Mouse (Mus musculus): ENCODE data around the gene Ube2v1. TPM values are rescaled to one million over a fixed set of nuclear protein-coding genes. Genes with fewer than 3 reads are reported as not detected.
"Not testable (repeated sequence)": the region's sequence is repeated elsewhere in the genome, so short reads cannot be mapped to it uniquely, and the experiment has no call there.

Gene Ube2v1
- total RNA-seq, 2 experiments from 2014 or later = 93.8 to 102 TPM

DNA sequence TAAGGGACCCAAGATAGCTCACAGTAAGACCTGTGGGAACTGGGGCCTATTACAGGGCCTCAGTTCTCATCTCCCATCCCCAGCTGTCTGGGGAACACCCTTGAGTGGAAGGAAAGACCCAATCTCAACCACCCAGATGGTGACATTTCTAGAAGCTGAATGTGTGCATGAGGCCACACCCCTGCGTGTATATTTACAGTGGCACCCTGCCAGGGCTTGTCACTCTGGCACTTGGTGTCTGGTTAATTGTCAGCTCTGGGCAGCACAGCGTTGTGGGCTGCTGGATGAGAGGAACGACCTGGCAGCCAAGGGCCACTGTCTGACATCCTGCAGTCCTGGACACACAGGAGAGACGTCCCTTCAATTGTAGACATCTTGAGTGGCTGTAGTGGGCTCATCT lies 3.0 kb downstream of the Ube2v1 start:
- intact Hi-C loops (cut with DNase I) = no loop called here
- peak; percentile 35 to 44 for DNase-seq

DNA sequence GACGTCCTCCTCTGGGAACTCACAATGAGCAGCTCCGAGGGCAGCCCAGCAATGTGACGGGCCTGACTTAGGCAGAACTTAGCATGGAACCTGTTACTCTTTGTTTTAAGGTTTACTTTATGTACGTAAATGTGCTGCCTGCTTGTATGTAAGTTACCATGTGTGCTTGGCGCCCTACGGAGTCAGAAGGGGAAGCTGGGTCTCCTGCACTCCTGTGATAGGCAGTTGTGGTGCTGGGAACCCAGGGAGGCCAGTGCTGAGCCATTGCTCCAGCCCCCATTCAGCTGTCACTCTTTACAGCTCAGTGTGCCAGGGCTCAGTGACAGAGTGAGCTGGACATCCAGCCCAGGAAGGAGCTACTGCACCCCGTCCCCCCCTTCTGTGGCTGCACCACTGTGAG lies 4.9 kb downstream of the Ube2v1 start:
- intact Hi-C loops (cut with DNase I) = no loop called here

GRCm38 (mm10) chr2:167625670-167626069 lies 6.2 kb downstream of the Ube2v1 start:
- intact Hi-C loops (cut with DNase I) = no loop called here
- DNase-seq = no peak

More for the DNA sequence above, 4.9 kb downstream of the Ube2v1 start:
- DNase-seq = no peak

DNA sequence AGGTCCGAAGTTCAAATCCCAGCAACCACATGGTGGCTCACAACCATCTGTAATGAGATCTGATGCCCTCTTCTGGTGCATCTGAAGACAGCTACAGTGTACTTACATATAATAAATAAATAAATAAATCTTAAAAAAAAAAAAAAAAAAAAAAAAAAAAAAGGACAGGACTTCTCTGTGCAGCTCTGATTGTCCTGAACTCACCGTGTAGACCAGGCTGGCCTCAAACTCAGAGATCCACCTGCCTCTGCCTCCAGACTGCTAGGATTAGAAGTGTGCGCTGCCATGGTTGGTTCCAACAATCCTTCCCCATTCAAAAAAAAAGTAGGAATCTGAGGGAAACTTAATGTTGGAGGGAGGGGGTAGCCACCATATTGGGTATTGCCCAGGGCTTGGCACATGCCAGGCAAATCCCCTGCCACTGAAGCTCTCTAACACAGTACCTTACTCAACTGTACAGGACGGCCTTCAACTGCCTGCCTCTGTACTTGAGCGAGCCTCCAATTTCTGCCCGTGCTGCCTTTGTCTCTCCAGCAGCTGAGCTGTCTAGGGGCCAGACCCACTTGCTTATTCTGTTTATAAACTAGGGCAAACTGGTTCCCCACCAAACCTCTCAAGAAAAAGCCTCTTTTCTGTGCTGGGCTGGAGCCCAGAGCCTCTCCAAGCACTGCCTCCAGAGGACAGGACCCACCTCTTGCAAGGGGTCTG lies 7.4 kb downstream of the Ube2v1 start:
- no peak for DNase-seq
- intact Hi-C loops (cut with DNase I) = no loop called here

GRCm38 (mm10) chr2:167622965-167623364 lies 8.9 kb downstream of the Ube2v1 start:
- intact Hi-C loops (cut with DNase I) = no loop called here
- DNase-seq = no peak

DNA sequence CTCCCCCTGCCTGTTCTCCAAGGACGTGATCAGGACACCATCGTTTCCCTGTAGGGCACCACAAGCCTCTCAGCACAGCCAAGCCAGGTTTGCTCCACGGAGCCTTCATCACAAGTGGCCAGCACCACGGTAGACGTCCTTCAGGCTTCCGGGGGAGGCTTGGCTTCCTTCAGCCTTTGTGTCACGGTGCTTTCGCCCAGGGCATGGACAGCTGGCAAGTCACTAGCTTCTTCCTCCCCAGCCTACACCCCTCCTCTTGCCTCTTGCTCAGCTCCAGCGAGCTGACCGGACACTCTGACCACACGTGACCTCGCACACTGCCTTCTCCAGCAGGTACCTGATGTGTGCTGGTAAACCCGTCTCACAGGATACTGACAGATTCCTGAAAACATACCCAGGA lies 9.5 kb downstream of the Ube2v1 start:
- no peak for DNase-seq
- intact Hi-C loops (cut with DNase I) = no loop called here

- intact Hi-C loops (cut with DNase I) = no loop called here
Observed at GRCm38 (mm10) chr2:167621255-167622087, 10.4 kb downstream of the Ube2v1 start.

DNA sequence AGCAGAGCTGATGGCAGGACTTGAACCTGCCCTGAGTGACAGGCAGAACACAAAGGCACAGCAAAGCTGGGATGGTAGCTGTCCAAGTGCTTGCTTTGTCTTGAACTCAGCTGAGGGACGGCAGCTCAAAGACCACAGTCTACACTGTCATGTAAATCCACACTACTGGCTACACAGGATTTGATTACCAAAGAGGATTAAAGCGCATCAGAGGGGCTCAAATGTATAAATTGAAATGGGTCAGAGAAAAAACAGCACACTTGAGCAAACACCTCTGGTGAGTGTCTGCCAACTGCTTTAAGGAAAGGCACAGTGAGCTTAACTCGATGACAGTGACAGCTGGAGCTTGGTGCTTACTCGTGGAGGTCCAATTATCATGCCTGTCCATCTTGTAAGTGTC lies 14.4 kb downstream of the Ube2v1 start:
- intact Hi-C loops (cut with DNase I) = no loop called here
- DNase-seq = no peak

More at GRCm38 (mm10) chr2:167621255-167622087, 10.4 kb downstream of the Ube2v1 start:
- DNase-seq = no peak

- intact Hi-C loops (cut with DNase I) = no loop called here
- no peak for DNase-seq
Observed at GRCm38 (mm10) chr2:167617034-167617433, 14.9 kb downstream of the Ube2v1 start.

DNA sequence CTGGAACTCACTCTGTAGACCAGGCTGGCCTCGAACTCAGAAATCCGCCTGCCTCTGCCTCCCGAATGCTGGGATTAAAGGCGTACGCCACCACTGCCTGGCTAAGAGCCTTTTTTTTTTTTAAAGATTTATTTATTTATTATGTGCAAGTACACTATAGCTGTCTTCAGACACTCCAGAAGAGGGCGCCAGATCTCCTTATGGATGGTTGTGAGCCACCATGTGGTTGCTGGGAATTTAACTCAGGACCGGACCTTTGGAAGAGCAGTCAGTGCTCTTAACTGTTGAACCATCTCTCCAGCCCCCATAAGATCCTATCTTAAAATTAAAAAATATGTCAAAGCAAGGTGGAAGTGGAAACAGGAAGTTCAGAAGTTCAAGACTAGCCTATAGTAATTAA lies 18.6 kb downstream of the Ube2v1 start:
- intact Hi-C loops (cut with DNase I); DNase-seq: not testable (repeated sequence)

GRCm38 (mm10) chr2:167612122-167612521 lies 19.8 kb downstream of the Ube2v1 start:
- intact Hi-C loops (cut with DNase I) = no loop called here
- no peak for DNase-seq

- DNase-seq = no peak
- intact Hi-C loops (cut with DNase I) = no loop called here
Observed at GRCm38 (mm10) chr2:167611287-167611686, 20.6 kb downstream of the Ube2v1 start.

- no peak for DNase-seq
- intact Hi-C loops (cut with DNase I) = no loop called here
Observed at GRCm38 (mm10) chr2:167606745-167607123, 25.2 kb downstream of the Ube2v1 start.

GRCm38 (mm10) chr2:167605817-167606744 lies 25.8 kb downstream of the Ube2v1 start:
- intact Hi-C loops (cut with DNase I) = loop anchor here (1.0 kb wide), 2 partner anchors 69 to 74 kb away; no protein-coding TSS in a partner anchor
- no peak for DNase-seq

- peak; percentile 92 to 96 for DNase-seq
- intact Hi-C loops (cut with DNase I) = loop anchor here (1.0 kb wide), 2 partner anchors 68 to 73 kb away; no protein-coding TSS in a partner anchor
Observed at GRCm38 (mm10) chr2:167605178-167605794, 26.6 kb downstream of the Ube2v1 start.

- DNase-seq = peak; percentile 58 to 64
- intact Hi-C loops (cut with DNase I) = no loop called here
Observed at GRCm38 (mm10) chr2:167602978-167603377, 28.9 kb downstream of the Ube2v1 start.

DNA sequence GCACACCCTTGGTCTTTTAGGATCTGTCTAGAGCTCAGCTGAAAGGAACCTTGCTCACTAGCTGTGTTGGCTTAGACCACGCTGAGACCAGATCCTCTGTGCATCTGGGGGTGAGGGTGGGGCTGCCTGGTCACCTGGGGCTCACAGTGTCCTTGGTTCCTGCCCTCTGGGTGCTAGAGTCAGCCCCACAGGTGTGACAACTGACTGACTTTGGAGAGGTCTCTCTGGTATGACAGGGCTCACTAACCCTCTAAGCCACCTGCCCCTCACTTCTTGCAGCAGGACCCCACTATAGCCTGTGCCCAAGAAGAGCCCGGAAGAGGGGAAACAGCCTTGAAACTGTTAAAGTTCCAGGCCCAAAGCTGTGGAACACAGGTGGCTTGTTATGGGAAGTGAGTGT lies 29.5 kb downstream of the Ube2v1 start:
- intact Hi-C loops (cut with DNase I) = no loop called here
- no peak for DNase-seq

GRCm38 (mm10) chr2:167600481-167600995 lies 31.4 kb downstream of the Ube2v1 start:
- intact Hi-C loops (cut with DNase I) = no loop called here

GRCm38 (mm10) chr2:167599917-167600316 lies 32.0 kb downstream of the Ube2v1 start:
- intact Hi-C loops (cut with DNase I) = no loop called here
- DNase-seq = no peak

More at GRCm38 (mm10) chr2:167600481-167600995, 31.4 kb downstream of the Ube2v1 start:
- DNase-seq = no peak

DNA sequence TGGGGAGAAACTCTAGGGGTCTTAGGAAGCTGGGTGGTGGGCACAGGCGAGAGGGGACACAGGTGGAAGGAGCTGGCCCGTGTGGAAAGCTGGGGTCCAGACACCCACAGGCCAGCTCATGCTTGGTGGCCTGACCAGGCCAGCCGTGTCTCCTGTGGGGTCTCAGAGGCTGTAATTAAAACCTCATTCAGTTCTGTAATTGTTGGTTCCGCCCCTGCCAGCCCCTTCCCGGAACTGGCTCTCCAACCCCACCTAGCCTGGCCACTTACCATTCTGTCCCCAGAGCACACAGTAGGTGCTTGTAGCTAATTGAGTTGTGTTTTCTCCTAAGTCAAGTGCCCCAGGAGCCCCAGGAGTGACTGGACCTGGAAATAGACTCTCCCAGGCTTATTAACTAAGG lies 32.7 kb downstream of the Ube2v1 start:
- no peak for DNase-seq
- intact Hi-C loops (cut with DNase I) = no loop called here

All from heart, postnatal 14 days (tissue).